Mouse (Mus musculus) MEL (cell line): ENCODE data around the gene Csad. TPM values are rescaled to one million over a fixed set of nuclear protein-coding genes. Genes with fewer than 3 reads are reported as not detected.

Source experiments
- DNase-seq: peaks from one replicate; pipeline ENCODE4 v3.0.0; 2011; ENCODE audit warnings: low read depth, low spot score
- H3K27ac ChIP-seq: 2 replicates; pipeline ENCODE4 v1.5.1; 2012; ENCODE audit warnings: low read depth, mild to moderate bottlenecking, control low read depth, low read length, moderate library complexity; ENCODE audit not compliant: control insufficient read depth
- H3K27me3 ChIP-seq, 2 experiments: fragments of 150-350 bp in 1 of 2; sonication (generic) in 1 of 2; 2 replicates each; pipeline ENCODE4 v1.6.1; 2012; ENCODE audit warnings: low read length in 2 of 2, mild to moderate bottlenecking in 2 of 2, improper control_type of control experiment in 1 of 2, moderate library complexity in 1 of 2; ENCODE audit not compliant: insufficient read depth in 2 of 2, control insufficient read depth in 1 of 2
- H3K36me3 ChIP-seq, 2 experiments: 2 replicates each; pipeline ENCODE4 v1.6.1; 2012 to 2014; ENCODE audit warnings: low read length in 2 of 2, improper control_type of control experiment in 1 of 2, inconsistent platforms in 1 of 2, mild to moderate bottlenecking in 1 of 2; ENCODE audit not compliant: insufficient read depth in 2 of 2, control insufficient read depth in 1 of 2
- H3K4me1 ChIP-seq, 2 experiments: fragments of 150-350 bp in 1 of 2; sonication (generic) in 1 of 2; 2 replicates each; pipeline ENCODE4 v1.6.1; 2012; ENCODE audit warnings: low read length in 2 of 2, improper control_type of control experiment in 1 of 2, mild to moderate bottlenecking in 1 of 2; ENCODE audit not compliant: insufficient read depth in 2 of 2, control insufficient read depth in 1 of 2
- H3K4me3 ChIP-seq, 2 experiments: fragments of 150-350 bp in 1 of 2; sonication (generic) in 1 of 2; 2 replicates each; pipeline ENCODE4 v1.5.1; 2012; ENCODE audit warnings: low read depth in 2 of 2, low read length in 2 of 2, mild to moderate bottlenecking in 2 of 2, moderate library complexity in 2 of 2, control low read depth in 1 of 2, improper control_type of control experiment in 1 of 2; ENCODE audit not compliant: control insufficient read depth in 1 of 2, insufficient read depth in 1 of 2
- H3K79me2 ChIP-seq: 2 replicates; pipeline ENCODE4 v1.6.1; 2012; ENCODE audit warnings: mild to moderate bottlenecking, low read length, moderate library complexity; ENCODE audit not compliant: control insufficient read depth, poor library complexity, insufficient read depth
- H3K9ac ChIP-seq: 2 replicates; pipeline ENCODE4 v1.6.1; 2012; ENCODE audit warnings: low read depth, mild to moderate bottlenecking, control low read depth, low read length, moderate library complexity; ENCODE audit not compliant: control insufficient read depth, poor library complexity, severe bottlenecking
- H3K9me3 ChIP-seq: fragments of 150-350 bp; sonication (generic); replicated peaks from 2 replicates; pipeline ENCODE4 v1.6.1; 2012; ENCODE audit warnings: mild to moderate bottlenecking, low read length, improper control_type of control experiment, moderate library complexity; ENCODE audit not compliant: insufficient read depth
- BHLHE40 ChIP-seq: IDR thresholded peaks from 2 replicates; pipeline ENCODE4 v1.6.1; 2012; ENCODE audit warnings: low read depth, mild to moderate bottlenecking, inconsistent platforms, low read length, improper control_type of control experiment, borderline replicate concordance
- CHD1 ChIP-seq: IDR thresholded peaks from 2 replicates; pipeline ENCODE4 v1.6.1; 2012; ENCODE audit warnings: low read depth, mild to moderate bottlenecking, inconsistent platforms, low read length, improper control_type of control experiment
- EP300 ChIP-seq, 2 experiments: IDR thresholded peaks; 2 replicates each; pipeline ENCODE4 v1.6.1; 2011; ENCODE audit warnings: improper control_type of control experiment in 2 of 2, low read length in 2 of 2, low read depth in 1 of 2, mild to moderate bottlenecking in 1 of 2
- ETS1 ChIP-seq: IDR thresholded peaks from 2 replicates; pipeline ENCODE4 v1.6.1; 2012; ENCODE audit warnings: low read depth, mild to moderate bottlenecking, inconsistent platforms, low read length, improper control_type of control experiment, moderate library complexity
- NELFE ChIP-seq: IDR thresholded peaks from 2 replicates; pipeline ENCODE4 v1.6.1; 2011; ENCODE audit warnings: low read depth, low read length, improper control_type of control experiment
- NRF1 ChIP-seq: IDR thresholded peaks from 2 replicates; pipeline ENCODE4 v1.6.1; 2014; ENCODE audit warnings: low read depth, mild to moderate bottlenecking, inconsistent platforms, low read length, improper control_type of control experiment, moderate library complexity; ENCODE audit not compliant: poor library complexity, insufficient read depth, severe bottlenecking
- POLR2A ChIP-seq, 2 experiments: IDR thresholded peaks; 2 replicates each; pipeline ENCODE4 v1.6.1; 2011 to 2012; ENCODE audit warnings: low read length in 2 of 2, mild to moderate bottlenecking in 2 of 2, control low read depth in 1 of 2, improper control_type of control experiment in 1 of 2, low read depth in 1 of 2, moderate library complexity in 1 of 2; ENCODE audit not compliant: control insufficient read depth in 1 of 2, insufficient read depth in 1 of 2, poor library complexity in 1 of 2
- POLR2AphosphoS2 ChIP-seq: IDR thresholded peaks from 2 replicates; pipeline ENCODE4 v1.6.1; 2011; ENCODE audit warnings: low read length, improper control_type of control experiment
- POLR2AphosphoS5 ChIP-seq: IDR thresholded peaks from 2 replicates; pipeline ENCODE4 v1.6.1; 2012; ENCODE audit warnings: low read depth, borderline replicate concordance, mild to moderate bottlenecking, inconsistent platforms, low read length, moderate library complexity, mixed read lengths
- SMC3 ChIP-seq: IDR thresholded peaks from 2 replicates; pipeline ENCODE4 v1.6.1; 2011; ENCODE audit warnings: low read depth, low read length, improper control_type of control experiment
- TAL1 ChIP-seq: IDR thresholded peaks from 2 replicates; pipeline ENCODE4 v1.6.1; 2012; ENCODE audit warnings: mild to moderate bottlenecking, inconsistent platforms, low read length, moderate library complexity, mixed read lengths
- TCF12 ChIP-seq: IDR thresholded peaks from 2 replicates; pipeline ENCODE4 v1.6.1; 2014; ENCODE audit warnings: low read depth, mild to moderate bottlenecking, inconsistent platforms, low read length, improper control_type of control experiment, moderate library complexity
- USF1 ChIP-seq: IDR thresholded peaks from 2 replicates; pipeline ENCODE4 v1.6.1; 2014; ENCODE audit warnings: low read depth, mild to moderate bottlenecking, inconsistent platforms, low read length, improper control_type of control experiment, moderate library complexity
- USF2 ChIP-seq, 2 experiments: IDR thresholded peaks; 2 replicates each; pipeline ENCODE4 v1.6.1; 2011 to 2012; ENCODE audit warnings: improper control_type of control experiment in 2 of 2, low read length in 2 of 2, borderline replicate concordance in 1 of 2, inconsistent platforms in 1 of 2, low read depth in 1 of 2, mild to moderate bottlenecking in 1 of 2; ENCODE audit not compliant: insufficient read depth in 1 of 2
- ZKSCAN1 ChIP-seq: IDR thresholded peaks from 2 replicates; pipeline ENCODE4 v1.6.1; 2012; ENCODE audit warnings: low read depth, mild to moderate bottlenecking, inconsistent platforms, low read length, improper control_type of control experiment, moderate library complexity
- polyA plus RNA-seq, 2 experiments: library from polyadenylated mRNA; stranded (reverse) in 1 of 2; unstranded in 1 of 2; fragments of >175 nt in 1 of 2; fragments of >200 nt in 1 of 2; gene quantifications; 2 replicates each; pipeline versions ENCODE4 v1.2.1 to v1.2.4; 2012; ENCODE audit warnings: low replicate concordance in 2 of 2, low read depth in 1 of 2; ENCODE audit not compliant: insufficient read length in 2 of 2, insufficient read depth in 1 of 2, missing spikeins in 1 of 2
- total RNA-seq: library from RNA; depleted of rRNA; stranded (reverse); fragments of 300-350 nt; gene quantifications from 2 replicates; pipeline ENCODE4 v1.2.3, GENCODE M21; 2012

Gene Csad
- total and polyA plus RNA-seq, 3 experiments, result 4.1 to 10.5 TPM; not detected in 1

GRCm38 (mm10) chr15:102224186-102224991, 19.9 kb upstream of the Csad start (continued):
- TF ChIP-seq ETS1 (no peak), ZKSCAN1 (no peak)

GRCm38 (mm10) chr15:102222386-102222785, 17.9 kb upstream of the Csad start:
- no peak for DNase-seq
- no peak overlapping the region for H3K4me3 ChIP-seq
- no peak overlapping the region for H3K9ac ChIP-seq
- TF ChIP-seq ETS1 (no peak), ZKSCAN1 (no peak), POLR2A (IDR thresholded peaks at IDR 0.05; ENCODE audit: control insufficient read depth in 1 of 2, insufficient read depth in 1 of 2, low read depth in 1 of 2, low read length in 2 of 2, poor library complexity in 1 of 2) (no peak), POLR2AphosphoS5 (no peak), TCF12 (no peak), BHLHE40 (no peak), CHD1 (no peak), USF1 (no peak), USF2 (IDR thresholded peaks at IDR 0.05; ENCODE audit: borderline replicate concordance in 1 of 2, insufficient read depth in 1 of 2, low read depth in 1 of 2, low read length in 2 of 2) (no peak), NELFE (no peak), EP300 (IDR thresholded peaks at IDR 0.05; ENCODE audit: low read depth in 1 of 2, low read length in 2 of 2) (no peak), TAL1 (no peak), SMC3 (no peak)
- H3K27me3 ChIP-seq, result no peaks in the 10 kb centered on the region
- H3K4me1 ChIP-seq, result peaks cover 5 to 20% of the 10 kb centered on the region in 2 experiments
- no peaks in the 10 kb centered on the region for H3K9me3 ChIP-seq
- H3K79me2 ChIP-seq, result no peaks in the 10 kb centered on the region
- H3K27ac ChIP-seq, result no peak overlapping the region
- peaks cover 0 to 11% of the 10 kb centered on the region in 2 experiments; a peak in 2 of 4 replicates for H3K36me3 ChIP-seq

GRCm38 (mm10) chr15:102217325-102217724, 12.8 kb upstream of the Csad start:
- H3K4me1 ChIP-seq, result no peaks in the 10 kb centered on the region
- no peak overlapping the region for H3K9ac ChIP-seq
- no peaks in the 10 kb centered on the region for H3K27me3 ChIP-seq
- no peak overlapping the region for H3K4me3 ChIP-seq
- no peaks in the 10 kb centered on the region for H3K79me2 ChIP-seq
- TF ChIP-seq POLR2AphosphoS2, result 0 out of 2 replicates have a peak, but pooled peaks have one; percentile 1
- TF ChIP-seq NRF1, result no peak
- H3K27ac ChIP-seq, result no peak overlapping the region
- H3K36me3 ChIP-seq, result peaks cover 0 to 7% of the 10 kb centered on the region in 2 experiments; a peak in 2 of 4 replicates
- no peaks in the 10 kb centered on the region for H3K9me3 ChIP-seq
- DNase-seq, result no peak
